In the genomic region with DNA sequence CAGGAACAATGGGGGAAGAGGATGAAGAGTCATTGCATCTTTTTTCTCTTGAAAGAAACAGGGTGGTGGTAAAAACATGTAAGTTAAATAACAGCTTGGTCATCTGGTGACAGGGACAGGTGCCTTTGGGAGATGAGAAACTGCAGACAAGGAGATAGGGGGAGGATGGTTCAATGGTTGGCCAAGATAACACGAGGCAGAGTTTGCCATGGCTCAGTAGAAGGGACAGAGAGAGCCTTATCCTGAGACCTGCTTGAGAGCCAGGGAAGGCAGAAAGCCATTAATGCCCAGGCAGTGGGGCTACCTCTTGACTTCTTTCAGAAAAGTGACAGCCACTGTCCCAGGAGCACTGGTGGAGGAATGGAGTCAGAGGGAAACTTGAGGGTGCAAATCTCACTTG, we compare ENCODE assay signal across 20 mouse cellular contexts. TPM values are rescaled to one million over a fixed set of nuclear protein-coding genes. Genes with fewer than 3 reads are reported as not detected.
DNase-seq lines count a peak whose midpoint lies in the region; ATAC-seq lines count a peak whose summit lies in the region.
"Had no signal": no experiment of that assay in that cellular context is flagged by ENCODE, and none has a peak within 500 bp of the region (broad histone marks: within the 10 kb centered on the region; RNA-seq: fewer than 3 reads in every experiment).

No protein-coding gene starts in this region.

- H3K9me3 ChIP-seq in heart, embryonic 11.5 days (replicated peaks; ENCODE audit: control insufficient read depth, low read length), result no peaks in the 10 kb centered on the region
- H3K9me3 ChIP-seq in liver, embryonic 12.5 days (replicated peaks), result no peaks in the 10 kb centered on the region
- H3K9me3 ChIP-seq: embryonic facial prominence, embryonic 13.5 days; forebrain, embryonic 12.5 days had no signal

- peak; percentile 73 for ATAC-seq in heart, embryonic 11.5 days (replicated peaks; ENCODE audit: insufficient number of reproducible peaks, low FRiP score, low TSS enrichment)
- peak; percentile 82 for ATAC-seq in liver, embryonic 12.5 days
- ATAC-seq in frontal cortex, adult (ENCODE audit: low TSS enrichment), result no peak
- ATAC-seq: intestine, postnatal 0 days; midbrain, embryonic 16.5 days had no signal

- peak overlapping the region; percentile 84 for H3K27ac ChIP-seq in heart, embryonic 11.5 days (ENCODE audit: low read depth, low read length)
- peak overlapping the region; percentile 94 for H3K27ac ChIP-seq in liver, embryonic 12.5 days
- H3K27ac ChIP-seq: embryonic facial prominence, embryonic 13.5 days; hindbrain, embryonic 14.5 days had no signal

- 43% methylated on average over 1 of the region's 1 CpGs for WGBS in heart, embryonic 11.5 days (ENCODE audit: insufficient replicate concordance)
- WGBS in liver, embryonic 12.5 days (ENCODE audit: insufficient replicate concordance), result 24% methylated on average over 1 of the region's 1 CpGs

- H3K4me2 ChIP-seq in heart, embryonic 11.5 days, result no peak overlapping the region
- H3K4me2 ChIP-seq in liver, embryonic 12.5 days, result peak overlapping the region; percentile 62
- H3K4me2 ChIP-seq: embryonic facial prominence, embryonic 13.5 days; forebrain, embryonic 12.5 days; hindbrain, embryonic 14.5 days had no signal

- H3K9ac ChIP-seq in heart, embryonic 11.5 days (ENCODE audit: low read depth, low read length), result no peak overlapping the region
- peak overlapping the region; percentile 72 for H3K9ac ChIP-seq in liver, embryonic 12.5 days
- H3K9ac ChIP-seq: embryonic facial prominence, embryonic 13.5 days; forebrain, embryonic 12.5 days; hindbrain, embryonic 14.5 days had no signal

- H3K4me1 ChIP-seq in heart, embryonic 11.5 days (ENCODE audit: control insufficient read depth, insufficient read depth, low read length), result peaks cover 31% of the 10 kb centered on the region
- peaks cover 95% of the 10 kb centered on the region for H3K4me1 ChIP-seq in liver, embryonic 12.5 days

- H3K36me3 ChIP-seq in heart, embryonic 11.5 days (ENCODE audit: control insufficient read depth, insufficient read depth, low read length), result no peaks in the 10 kb centered on the region
- H3K36me3 ChIP-seq in liver, embryonic 12.5 days, result no peaks in the 10 kb centered on the region
- H3K36me3 ChIP-seq: embryonic facial prominence, embryonic 13.5 days; forebrain, embryonic 12.5 days had no signal

- no peak for DNase-seq in heart, adult 9 months (ENCODE audit: low spot score in 2 of 2)
- DNase-seq in spleen, postnatal 4 days (ENCODE audit: low spot score in 2 of 2), result peak; percentile 44 to 61
- no peak for DNase-seq in spleen, postnatal 14 days (ENCODE audit: low spot score in 2 of 2)
- no peak for DNase-seq in urinary bladder, postnatal 14 days (ENCODE audit: low spot score)
- no peak for DNase-seq in thymus, postnatal 14 days
- DNase-seq: adrenal gland, adult 2 months; cerebellum, adult 2 months; gastrocnemius, postnatal 36 days; lung, postnatal 36 days; right cerebral cortex, adult 18-20 months; spleen, adult 18-20 months; thymus, postnatal 4 days had no signal

- H3K27me3 ChIP-seq in heart, embryonic 11.5 days (ENCODE audit: control insufficient read depth, insufficient read depth, low read length), result no peaks in the 10 kb centered on the region
- peaks cover 8% of the 10 kb centered on the region for H3K27me3 ChIP-seq in liver, embryonic 12.5 days (replicated peaks)
- H3K27me3 ChIP-seq: embryonic facial prominence, embryonic 13.5 days had no signal

- no peak overlapping the region for H3K4me3 ChIP-seq in heart, embryonic 11.5 days (ENCODE audit: low read depth, low read length)
- no peak overlapping the region for H3K4me3 ChIP-seq in liver, embryonic 12.5 days
- H3K4me3 ChIP-seq: embryonic facial prominence, embryonic 13.5 days; forebrain, embryonic 12.5 days had no signal

RNA-seq across cellular contexts. Expression of gene Ackr3, which starts 43.0 kb away (rescaled TPM):
- 45.3 and 50.2 TPM in 2 replicates for polyA plus RNA-seq in heart, embryonic 11.5 days (2014; fragmentation: Nextera tagmentation; extraction: Ambion mirVana)
- 9.0 and 10.4 TPM in 2 replicates for polyA plus RNA-seq in liver, embryonic 12.5 days (2016; fragmentation: Nextera tagmentation; extraction: Ambion mirVana)

Comparison
In these comparisons a context has a peak if more than half of its experiments do, and no peak if none do; other contexts are left out.
1. DNase-seq: peak in spleen, postnatal 4 days (2 of 2); none in heart, adult 9 months (0 of 2), spleen, postnatal 14 days (0 of 2), urinary bladder, postnatal 14 days (single experiment) and thymus, postnatal 14 days (single experiment).